Mouse (Mus musculus): ENCODE results near the gene Prkg1. TPM values are rescaled to one million over a fixed set of nuclear protein-coding genes. Genes with fewer than 3 reads are reported as not detected.

The Prkg1 gene
- total RNA-seq, 2 experiments from 2014 or later, result 13.5 to 15.5 TPM

DNA sequence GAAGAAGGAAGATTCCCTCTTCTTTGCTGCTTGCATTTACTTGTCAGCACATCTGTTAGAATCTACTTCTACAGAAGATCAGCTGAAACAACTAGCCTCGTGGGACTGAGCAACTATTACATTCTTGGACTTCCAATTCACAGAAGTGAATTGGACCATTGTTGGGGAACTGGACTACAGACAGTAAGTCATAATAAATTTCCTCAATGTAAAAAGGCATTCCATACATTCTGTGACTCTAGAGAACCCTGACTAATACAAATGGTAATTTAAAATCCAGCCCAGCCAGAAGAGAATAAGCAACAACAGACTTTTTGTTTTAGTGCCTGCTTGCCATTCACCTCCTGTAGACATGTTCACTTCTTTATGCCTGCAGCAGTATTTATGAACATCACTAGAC, 996.5 kb downstream of the Prkg1 start:
- no peak for DNase-seq
- intact Hi-C loops (cut with DNase I), result no loop called here

DNA sequence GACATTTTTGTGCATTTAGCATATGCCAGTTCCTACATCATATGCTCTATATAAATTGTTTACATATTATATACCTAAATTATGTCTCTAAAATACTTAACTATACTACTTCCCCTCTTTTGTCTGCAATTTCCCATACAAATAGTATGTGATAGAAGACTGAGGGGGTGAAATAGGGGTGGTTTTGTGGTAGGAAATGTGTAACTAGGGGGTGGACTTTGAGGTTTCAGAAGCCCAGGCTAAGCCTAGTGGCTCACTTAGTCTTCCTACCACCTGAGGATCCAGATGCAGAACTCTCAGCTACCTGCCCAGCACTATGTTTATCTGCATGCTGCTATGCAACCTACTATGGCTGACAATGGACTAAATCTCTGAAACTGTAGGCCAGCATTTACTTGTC, 1020.4 kb downstream of the Prkg1 start:
- no peak for DNase-seq
- intact Hi-C loops (cut with DNase I), result no loop called here

DNA sequence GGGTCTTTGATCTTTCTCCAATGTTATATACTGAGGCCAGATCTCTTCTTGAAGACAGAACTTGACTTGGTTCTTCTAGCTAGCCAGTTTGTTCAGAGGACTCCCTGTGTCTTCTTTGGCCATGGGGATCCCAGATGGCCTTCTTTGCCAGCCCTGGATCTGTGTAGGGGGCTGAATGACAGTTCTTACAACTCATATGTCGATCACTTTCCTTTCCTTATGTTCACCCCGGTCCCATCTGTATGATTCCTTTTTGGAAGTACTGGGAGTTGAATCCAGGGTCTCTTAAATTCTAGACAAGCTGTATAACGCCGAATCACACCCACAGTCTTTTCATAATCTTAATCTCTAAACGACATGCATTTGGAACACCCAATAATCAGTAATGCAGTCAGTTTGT, 1065.7 kb downstream of the Prkg1 start:
- intact Hi-C loops (cut with DNase I), result no loop called here
- DNase-seq, result no peak

DNA sequence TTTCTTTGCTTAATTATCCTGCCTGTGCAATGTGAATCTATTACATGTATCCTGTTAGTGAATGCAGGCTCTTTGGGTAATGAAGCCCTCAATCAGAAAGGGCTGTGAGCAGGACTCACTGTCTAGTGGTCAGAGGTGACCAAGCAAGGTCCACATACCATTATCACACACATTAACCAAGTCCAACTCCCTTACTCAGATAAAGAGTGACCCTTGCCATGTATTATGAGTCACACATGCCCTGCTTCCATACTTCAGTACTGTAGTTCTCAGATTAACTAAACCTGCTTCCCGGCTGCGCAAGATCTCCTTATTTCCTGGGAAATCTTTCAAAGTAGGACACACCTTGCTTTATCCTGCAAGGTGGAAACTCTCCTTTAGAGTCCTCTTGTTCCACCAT, 1073.6 kb downstream of the Prkg1 start:
- intact Hi-C loops (cut with DNase I), result no loop called here
- DNase-seq, result no peak

DNA sequence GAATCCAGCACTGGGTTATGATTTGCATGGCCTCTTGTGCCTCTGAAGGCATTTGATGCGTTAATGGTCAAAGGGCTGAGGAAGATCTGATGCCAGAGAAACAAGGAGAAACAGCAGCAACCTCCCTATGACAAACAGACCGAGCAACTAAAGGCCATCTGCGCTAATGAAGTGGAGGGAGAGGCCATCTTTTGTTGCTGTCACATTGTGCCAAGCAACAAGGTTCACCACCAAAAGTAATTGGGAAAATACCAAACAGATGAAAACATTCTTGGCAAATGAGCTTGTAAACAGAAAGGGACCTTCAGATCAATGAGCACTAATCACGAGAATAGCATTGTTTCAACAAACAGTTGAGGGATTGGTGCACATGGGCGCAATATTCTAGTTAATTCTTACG, 1074.1 kb downstream of the Prkg1 start:
- no peak for DNase-seq
- intact Hi-C loops (cut with DNase I), result no loop called here

DNA sequence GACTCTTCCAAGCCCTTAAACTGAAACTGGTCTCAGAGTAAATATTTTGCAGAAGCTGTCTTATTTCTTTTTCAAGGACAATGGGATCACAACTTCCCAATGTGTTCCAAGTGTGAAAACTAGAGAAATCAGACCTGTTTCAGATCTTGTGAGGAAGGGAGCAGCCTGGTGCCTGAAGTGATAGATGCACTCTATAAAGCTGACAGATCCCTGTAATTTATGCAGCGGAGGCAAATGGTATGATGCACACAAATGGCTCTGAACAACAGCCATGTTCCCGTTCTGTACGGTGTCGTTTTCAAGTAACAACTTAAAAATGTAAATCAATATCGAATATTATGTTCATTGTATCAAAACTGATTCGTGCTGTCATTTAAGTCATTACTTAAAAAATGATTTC, 1076.9 kb downstream of the Prkg1 start:
- intact Hi-C loops (cut with DNase I), result no loop called here
- DNase-seq, result no peak

DNA sequence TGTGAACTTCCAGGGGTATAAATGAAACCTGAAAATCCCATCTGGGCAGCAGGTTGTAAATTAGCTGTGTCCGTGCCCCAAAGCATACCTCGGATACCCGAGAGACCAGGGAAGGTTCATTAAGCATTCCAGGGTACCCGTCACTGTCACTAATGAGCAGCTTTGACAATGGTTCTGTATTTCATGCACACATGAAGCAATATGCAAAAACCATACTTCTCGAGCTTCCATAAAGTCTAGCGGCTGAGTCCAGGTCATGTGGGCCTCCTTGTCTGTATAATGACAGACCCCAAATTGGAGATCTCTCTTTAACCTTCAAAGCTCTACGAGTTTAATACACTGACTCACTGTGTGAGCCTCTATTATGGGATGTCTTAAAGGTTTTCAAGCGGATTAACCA, 1088.5 kb downstream of the Prkg1 start:
- DNase-seq, result no peak
- intact Hi-C loops (cut with DNase I), result no loop called here

DNA sequence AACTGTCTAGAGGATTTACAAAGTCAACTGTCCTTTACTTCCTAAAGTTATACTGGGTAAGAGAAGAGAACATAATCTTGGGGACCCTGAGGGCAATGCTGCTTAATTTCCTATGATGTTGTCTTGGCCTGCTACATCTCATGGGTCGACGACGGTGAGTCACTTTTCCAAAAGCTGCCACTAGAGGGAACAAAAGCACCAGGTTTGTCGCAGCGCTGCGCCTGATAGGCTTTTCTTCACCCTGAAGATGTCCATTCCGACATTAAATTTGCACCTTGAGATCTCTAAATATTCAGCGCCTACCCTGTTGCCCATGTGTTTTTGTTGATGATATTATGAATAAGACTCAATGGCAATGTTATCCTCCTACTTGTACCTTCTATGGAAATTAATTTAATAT, 1100.6 kb downstream of the Prkg1 start:
- DNase-seq, result peak; percentile 58
- intact Hi-C loops (cut with DNase I), result loop anchor here (10.0 kb wide), 2 partner anchors 1021 to 1081 kb away; no protein-coding TSS in a partner anchor

DNA sequence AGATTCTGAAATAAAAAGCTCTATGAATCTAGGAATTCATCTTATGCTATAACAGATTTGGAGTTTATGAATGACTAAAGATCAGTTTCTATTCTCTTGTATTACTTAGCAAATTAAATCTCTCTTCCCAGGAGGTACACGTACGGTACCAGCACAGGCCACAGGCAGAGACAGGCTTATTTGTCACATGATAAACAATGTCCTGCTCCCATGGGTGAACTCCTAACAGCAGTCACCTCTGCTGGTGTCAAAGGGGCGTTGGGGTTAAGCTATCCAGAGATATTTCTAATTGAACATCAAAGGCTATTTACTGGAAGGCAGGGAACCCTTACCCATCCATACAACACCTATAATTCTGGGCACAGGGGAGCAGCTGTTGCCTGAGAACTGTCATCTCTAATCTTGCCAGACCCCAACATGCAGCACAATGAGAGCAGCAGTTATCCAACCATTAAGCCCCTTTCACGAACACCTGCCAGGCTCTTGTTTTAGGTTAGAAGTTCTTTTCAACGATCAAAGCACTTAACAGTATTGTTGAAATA, 1122.1 kb downstream of the Prkg1 start:
- intact Hi-C loops (cut with DNase I), result no loop called here
- DNase-seq, result no peak

DNA sequence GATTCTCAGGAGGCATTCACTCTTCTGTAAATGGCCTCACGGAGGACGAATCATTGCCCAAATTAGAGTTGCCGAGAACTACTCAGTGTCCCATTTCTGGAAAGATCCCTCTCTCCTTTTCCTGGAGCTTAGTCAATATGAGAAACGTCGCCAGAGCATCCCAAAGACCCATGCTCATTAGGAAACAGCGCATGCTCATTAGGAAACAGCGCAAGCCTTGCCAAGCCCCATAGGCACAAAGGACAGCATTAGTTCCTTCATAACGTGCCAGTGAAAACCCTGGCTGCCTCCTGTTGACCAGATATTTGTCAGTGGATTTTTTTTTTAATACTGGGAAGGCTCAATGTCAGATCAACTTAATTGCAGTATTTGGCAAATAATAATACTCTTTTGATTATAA, 1127.4 kb downstream of the Prkg1 start:
- intact Hi-C loops (cut with DNase I), result no loop called here
- peak; percentile 36 for DNase-seq

DNA sequence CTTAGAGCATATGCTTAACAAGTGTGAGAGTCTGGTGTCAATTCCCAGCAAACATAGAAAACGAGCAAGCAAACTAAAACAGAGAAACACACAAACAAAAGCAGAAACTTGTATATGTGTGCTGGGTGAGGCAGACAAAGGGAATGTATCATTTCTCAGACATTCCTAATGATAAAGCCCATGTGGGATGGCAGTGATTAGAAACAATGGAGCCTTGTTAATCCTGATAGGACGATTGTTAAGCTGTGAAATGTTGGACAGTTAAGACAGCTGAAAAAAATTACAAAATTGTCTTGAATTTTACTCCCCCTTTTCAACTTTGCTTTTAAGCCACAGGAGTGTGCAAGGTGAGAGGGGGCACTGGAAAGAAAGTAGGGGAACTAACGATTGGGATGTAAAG, 1133.8 kb downstream of the Prkg1 start:
- DNase-seq, result no peak
- intact Hi-C loops (cut with DNase I), result no loop called here

DNA sequence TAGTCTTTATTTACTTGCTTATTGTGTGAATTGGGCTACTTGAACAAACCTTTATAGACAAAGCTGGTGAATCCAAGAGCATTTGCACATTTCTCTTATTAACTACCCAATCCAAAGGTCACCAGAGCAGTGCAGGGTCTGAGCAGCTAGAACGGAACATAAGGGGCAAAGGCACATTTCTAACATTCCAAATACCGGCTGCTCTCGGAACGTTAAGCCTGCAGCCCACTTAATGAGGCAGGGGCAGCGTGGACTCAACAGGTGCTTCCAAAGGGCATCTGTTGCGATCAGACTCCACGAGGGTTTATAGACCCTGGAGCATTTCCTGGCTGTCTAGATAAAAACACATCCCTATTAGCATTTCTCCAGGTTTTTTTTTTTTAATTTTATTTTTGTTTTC, 1138.8 kb downstream of the Prkg1 start:
- intact Hi-C loops (cut with DNase I), result no loop called here
- no peak for DNase-seq

DNA sequence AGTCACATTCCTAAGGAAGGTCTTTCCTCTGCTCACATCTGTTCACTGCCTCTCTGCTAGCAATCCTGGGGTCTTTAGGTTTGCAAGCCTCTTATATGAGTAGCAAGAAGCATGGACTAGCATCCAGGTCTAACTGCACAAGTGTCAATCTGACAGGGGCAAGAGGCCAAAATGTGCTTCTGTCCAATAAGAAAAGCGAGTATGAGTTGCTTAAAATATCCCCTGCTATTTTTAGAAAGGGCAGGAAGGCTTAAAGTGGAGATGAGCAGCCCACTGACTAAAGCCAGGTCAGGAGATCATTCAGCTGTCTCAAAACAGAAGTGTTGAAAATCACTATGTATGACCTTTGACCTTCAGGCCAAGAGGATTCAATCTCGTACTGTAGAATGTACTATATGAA, 1139.4 kb downstream of the Prkg1 start:
- DNase-seq, result no peak
- intact Hi-C loops (cut with DNase I), result no loop called here

DNA sequence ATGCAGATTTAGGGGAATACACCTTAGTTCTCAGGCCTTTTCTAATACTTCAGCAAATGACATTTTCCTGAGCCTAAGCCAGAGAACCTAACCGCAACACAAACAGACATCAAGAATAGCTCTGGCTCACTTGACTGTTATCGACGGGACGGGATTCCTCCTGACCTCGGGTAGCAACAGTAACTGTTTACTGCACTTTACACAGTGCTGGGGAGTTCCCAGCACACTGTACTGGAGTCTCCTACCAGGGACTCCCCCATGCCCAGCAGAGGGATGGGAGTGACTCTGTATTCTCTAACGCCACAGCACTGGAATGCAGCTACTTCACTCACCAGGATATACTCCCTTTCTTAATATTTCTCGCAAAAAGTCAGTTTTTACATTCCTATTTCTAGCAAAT, 1141.2 kb downstream of the Prkg1 start:
- DNase-seq, result no peak
- intact Hi-C loops (cut with DNase I), result no loop called here

DNA sequence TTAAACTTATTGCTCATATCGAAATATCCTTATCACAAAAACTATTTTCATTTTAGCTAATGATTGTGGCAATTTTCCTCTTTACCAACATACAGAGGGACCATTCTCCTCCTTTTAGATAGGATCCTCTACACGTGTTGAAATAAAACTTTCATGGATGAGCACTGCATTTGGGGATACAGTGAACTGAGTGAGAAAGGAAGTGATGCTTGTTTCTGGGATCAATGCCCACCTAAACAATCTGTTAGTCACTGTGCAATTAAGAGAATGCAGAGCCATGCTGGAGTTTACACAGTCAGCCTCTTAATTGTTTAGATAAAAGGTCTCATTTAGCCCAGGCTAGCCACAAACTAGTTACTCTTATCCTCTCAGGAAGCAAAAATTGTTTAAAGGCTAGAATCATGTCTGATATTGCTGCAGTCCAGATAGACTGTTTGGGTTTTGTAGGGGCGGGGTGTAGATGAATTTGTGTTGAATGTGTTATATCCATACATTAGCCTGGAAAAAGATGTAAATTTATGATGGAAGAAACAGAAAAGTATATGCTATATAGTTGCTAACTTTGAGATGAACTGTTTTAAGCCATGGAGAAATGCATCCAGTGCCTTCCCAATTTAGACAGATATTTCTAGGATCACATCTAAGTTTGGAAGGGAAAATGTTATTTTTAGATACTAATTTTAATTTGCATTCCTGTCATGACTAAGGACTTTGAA, 1151.5 kb downstream of the Prkg1 start:
- DNase-seq, result no peak
- intact Hi-C loops (cut with DNase I), result no loop called here

DNA sequence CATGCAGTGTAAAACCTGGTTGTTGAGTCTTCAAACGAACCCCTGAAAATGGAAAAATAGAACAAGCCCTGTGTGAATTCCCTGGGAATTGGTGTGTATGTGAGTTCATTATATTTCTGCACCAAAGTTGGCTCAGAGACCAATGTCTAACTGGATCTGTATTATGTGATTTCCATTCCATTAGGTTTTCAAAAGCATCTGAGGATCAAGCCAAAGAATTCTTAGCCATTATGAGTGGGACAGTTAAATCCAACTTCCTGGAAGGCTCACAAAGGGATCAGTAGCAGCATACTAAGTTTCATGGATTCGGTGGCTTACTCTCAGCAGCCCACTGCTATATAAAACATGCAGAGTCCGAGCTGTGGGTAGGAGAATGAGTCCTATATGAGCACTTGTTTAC, 1178.5 kb downstream of the Prkg1 start:
- intact Hi-C loops (cut with DNase I), result no loop called here
- DNase-seq, result no peak

DNA sequence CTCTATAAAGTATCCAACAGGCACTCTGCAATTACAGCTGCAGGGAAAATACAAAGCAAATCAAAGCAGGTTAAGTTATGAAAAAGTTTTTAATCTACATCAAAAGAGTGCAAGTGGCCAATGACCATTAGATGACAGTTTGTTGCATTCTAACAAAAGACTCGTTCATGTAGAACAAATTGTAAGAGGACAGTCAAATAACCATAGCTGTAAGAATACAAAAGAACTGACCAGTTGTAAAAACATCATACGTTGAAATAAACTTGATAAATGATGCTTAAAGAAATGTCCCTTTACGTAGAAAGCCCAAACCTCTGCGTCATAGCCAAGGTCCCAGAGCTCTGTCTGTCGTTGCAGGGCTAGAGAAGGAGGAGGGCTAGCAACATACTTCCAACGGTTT, 1200.3 kb downstream of the Prkg1 start:
- intact Hi-C loops (cut with DNase I), result no loop called here
- no peak for DNase-seq

DNA sequence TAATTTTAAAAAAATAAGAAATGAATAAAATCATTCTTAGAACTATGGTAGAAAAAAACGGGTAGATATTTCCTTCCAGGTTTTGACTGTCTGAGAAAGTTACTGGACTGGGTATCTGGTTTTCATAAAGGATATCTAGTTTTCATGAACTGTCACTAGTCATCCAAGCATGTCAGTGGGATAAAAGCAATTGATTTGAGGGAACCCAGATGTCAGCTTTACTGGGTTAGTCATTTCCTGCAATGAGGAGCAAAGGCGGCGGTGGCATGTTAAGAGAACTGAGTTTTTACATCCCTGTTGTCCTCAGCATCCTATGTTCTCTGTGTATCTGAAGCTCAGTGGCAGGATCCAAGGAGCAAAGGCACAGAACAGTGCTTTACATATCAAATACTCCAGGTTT, 1201.0 kb downstream of the Prkg1 start:
- no peak for DNase-seq
- intact Hi-C loops (cut with DNase I), result no loop called here

DNA sequence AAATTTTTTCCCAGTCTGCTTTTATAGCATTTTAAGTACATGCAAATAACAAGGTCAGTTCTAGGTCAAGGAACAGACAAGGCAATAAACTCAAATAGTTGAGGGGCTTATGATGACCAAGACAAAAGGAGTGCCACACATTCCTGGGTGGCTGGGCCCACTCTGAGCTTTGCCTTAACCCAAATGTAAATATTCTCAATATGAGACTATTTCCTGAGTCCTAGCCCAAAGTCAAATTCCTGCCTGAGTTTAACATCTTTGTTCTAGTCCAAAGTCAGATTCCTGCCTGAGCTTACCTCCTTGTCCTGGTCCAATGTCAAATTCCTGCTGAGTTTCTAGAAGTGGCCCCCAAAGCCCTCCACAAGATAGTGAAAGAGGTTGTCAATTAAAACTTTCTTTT, 1206.8 kb downstream of the Prkg1 start:
- intact Hi-C loops (cut with DNase I), result no loop called here
- DNase-seq, result no peak

DNA sequence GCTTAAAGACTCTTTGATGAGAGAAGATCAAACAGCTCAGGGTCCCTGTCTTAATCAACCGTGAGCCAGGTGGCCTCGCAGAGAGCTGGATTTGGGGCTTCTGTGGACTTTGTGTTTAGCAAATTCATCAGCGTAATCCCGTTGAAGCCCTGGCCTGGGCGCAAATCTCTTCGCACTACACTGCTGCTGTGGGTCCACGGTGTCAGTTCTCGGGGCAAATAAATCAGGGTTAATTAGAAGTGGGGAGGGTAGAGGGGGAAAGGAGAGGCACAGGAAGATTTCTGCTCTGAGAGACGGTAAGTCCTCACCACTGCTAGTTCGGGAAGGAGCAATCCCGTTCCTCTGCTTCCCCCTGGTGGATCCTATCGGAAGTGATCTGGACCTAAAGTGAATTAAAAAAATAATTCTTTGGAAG, 1210.4 kb downstream of the Prkg1 start:
- intact Hi-C loops (cut with DNase I), result loop anchor here (2.0 to 5.0 kb wide), 2 partner anchors 187 to 306 kb away; no protein-coding TSS in a partner anchor
- peak; percentile 67 for DNase-seq

DNA sequence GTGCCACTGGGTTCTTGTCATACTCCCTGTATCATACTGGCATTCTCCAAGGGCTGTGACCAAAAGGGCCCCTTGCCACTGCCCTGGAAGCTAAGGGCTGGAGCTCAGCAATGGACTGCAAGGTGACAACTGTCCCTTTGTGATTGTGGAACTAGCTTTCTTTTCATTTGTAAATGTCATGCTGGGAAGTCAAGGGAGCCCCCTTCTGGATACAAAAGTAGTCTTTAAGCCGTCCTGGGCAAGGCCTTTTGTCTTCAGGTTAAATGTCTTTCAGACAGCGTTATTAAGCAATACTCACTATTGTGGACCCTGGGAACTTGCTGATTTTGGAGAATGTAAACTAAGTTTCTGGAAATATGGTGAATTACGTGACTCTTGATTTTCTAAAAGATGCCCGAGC, 1211.1 kb downstream of the Prkg1 start:
- DNase-seq, result no peak
- intact Hi-C loops (cut with DNase I), result loop anchor here (2.0 to 5.0 kb wide), 2 partner anchors 186 to 305 kb away; no protein-coding TSS in a partner anchor

DNA sequence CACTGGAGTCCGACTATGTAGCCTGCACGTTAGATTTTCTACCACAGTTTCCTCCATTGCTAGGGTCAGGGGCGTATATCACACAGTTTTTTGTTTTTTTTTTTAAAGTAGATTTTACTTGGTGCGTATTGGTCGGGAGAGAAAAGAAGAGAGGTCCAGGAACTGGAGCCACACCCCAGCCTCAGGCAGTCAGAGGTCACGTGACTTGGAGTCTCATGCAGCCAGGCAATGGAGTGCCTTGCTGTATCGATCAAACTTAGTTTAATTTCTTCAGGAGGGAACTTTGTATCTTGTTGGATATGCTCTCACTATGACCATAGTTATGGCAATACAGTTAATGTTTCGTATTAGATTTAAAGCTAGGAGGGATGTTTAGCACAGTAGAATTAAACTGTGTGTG, 1212.6 kb downstream of the Prkg1 start:
- intact Hi-C loops (cut with DNase I), result loop anchor here (5.0 kb wide), 1 partner anchor 185 kb away; no protein-coding TSS in a partner anchor
- no peak for DNase-seq

Data from left cerebral cortex, postnatal 4 days (tissue).